Mouse (Mus musculus): Measurements from ENCODE around the gene Lpar4. TPM values are rescaled to one million over a fixed set of nuclear protein-coding genes. Genes with fewer than 3 reads are reported as not detected.

The Lpar4 gene
- polyA plus RNA-seq, 1 experiment from 2014 or later: 33.7 TPM

GRCm38 (mm10) chrX:106962233-106962632 lies 41.8 kb downstream of the Lpar4 start:
- H3K27me3 ChIP-seq: no peaks in the 10 kb centered on the region
- H3K27ac ChIP-seq: no peak overlapping the region
- no peaks in the 10 kb centered on the region for H3K9me3 ChIP-seq
- no peak overlapping the region for H3K9ac ChIP-seq (replicated peaks)
- H3K4me1 ChIP-seq (replicated peaks): no peaks in the 10 kb centered on the region
- 53% methylated on average over 2 of the region's 2 CpGs for WGBS
- H3K4me3 ChIP-seq (replicated peaks): no peak overlapping the region
- H3K4me2 ChIP-seq: no peak overlapping the region
- no peaks in the 10 kb centered on the region for H3K36me3 ChIP-seq
- ATAC-seq (ENCODE audit: insufficient number of reproducible peaks, insufficient read depth, low FRiP score, low TSS enrichment, low read depth): no peak

GRCm38 (mm10) chrX:106964326-106964725 lies 43.9 kb downstream of the Lpar4 start:
- Histone ChIP-seq H3K27me3 (no peaks in the 10 kb centered on the region), H3K9me3 (no peaks in the 10 kb centered on the region), H3K27ac (no peak overlapping the region), H3K4me1 (replicated peaks) (no peaks in the 10 kb centered on the region), H3K36me3 (no peaks in the 10 kb centered on the region), H3K4me2 (no peak overlapping the region), H3K9ac (replicated peaks) (no peak overlapping the region), H3K4me3 (replicated peaks) (no peak overlapping the region)
- no peak for ATAC-seq (ENCODE audit: insufficient number of reproducible peaks, insufficient read depth, low FRiP score, low TSS enrichment, low read depth)
- 50% methylated on average over 2 of the region's 2 CpGs for WGBS

Other genes starting within 250 kb of the Lpar4 start
- 14.1 and 20.5 TPM in 2 replicates for gene Rtl3, start 80.0 kb upstream of the Lpar4 start, polyA plus RNA-seq (2016; fragmentation: Nextera tagmentation; extraction: Ambion mirVana)
- not detected in 2 replicates for gene P2ry10, start 167.9 kb downstream of the Lpar4 start, polyA plus RNA-seq (2016; fragmentation: Nextera tagmentation; extraction: Ambion mirVana)
- gene P2ry10b, start 228.3 kb downstream of the Lpar4 start, polyA plus RNA-seq (2016; fragmentation: Nextera tagmentation; extraction: Ambion mirVana): 1.3 TPM in 2 replicates

All from limb, embryonic 12.5 days (tissue).